Mouse (Mus musculus): Measurements from ENCODE around the gene Tmem233.

DNA sequence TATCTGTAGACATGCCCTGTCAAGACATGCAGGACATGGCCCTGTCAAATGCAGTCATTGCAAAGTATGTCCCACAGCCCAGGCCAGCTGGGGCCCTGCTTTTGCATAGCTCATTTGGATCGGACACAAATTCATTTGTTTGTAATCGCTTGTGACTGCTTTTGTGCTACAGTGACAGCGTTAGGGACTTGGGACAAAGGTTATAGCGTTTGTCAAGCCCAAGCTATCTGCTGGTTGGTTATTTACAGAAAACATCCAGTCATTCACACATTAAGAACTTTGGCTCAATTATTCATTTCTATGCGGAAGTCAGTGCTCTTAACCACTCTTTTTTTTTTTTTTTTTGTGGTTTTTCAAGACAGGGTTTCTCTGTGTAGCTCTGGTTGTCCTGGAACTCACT, 30.9 kb downstream of the Tmem233 start:
- no peak for TF ChIP-seq EP300 (IDR thresholded peaks at IDR 0.05; ENCODE audit: insufficient read depth, low read depth, low read length)
- no peak for TF ChIP-seq CTCF (IDR thresholded peaks at IDR 0.05)

All from heart, adult 2 months (tissue).